Mouse (Mus musculus): Measurements from ENCODE around the gene Themis. TPM values are rescaled to one million over a fixed set of nuclear protein-coding genes. Genes with fewer than 3 reads are reported as not detected.

The Themis gene
- total and polyA plus RNA-seq, 2 experiments from 2014 or later = not detected

- Histone ChIP-seq H3K9ac (replicated peaks; ENCODE audit: low read depth, low read length) (no peak overlapping the region), H3K4me2 (ENCODE audit: low read depth, low read length) (no peak overlapping the region), H3K36me3 (replicated peaks; ENCODE audit: control insufficient read depth, insufficient read depth, low read length) (no peaks in the 10 kb centered on the region), H3K9me3 (replicated peaks; ENCODE audit: control insufficient read depth, low read length) (no peaks in the 10 kb centered on the region), H3K4me1 (ENCODE audit: control insufficient read depth, insufficient read depth) (no peaks in the 10 kb centered on the region), H3K27me3 (ENCODE audit: control insufficient read depth, insufficient read depth, low read length) (no peaks in the 10 kb centered on the region), H3K4me3 (ENCODE audit: low read depth, low read length) (no peak overlapping the region), H3K27ac (ENCODE audit: low read depth) (no peak overlapping the region)
- DNase-seq (ENCODE audit: low spot score) (no peak), ATAC-seq (ENCODE audit: insufficient read depth, low read depth) (no peak)
- whole genome bisulfite sequencing = 61% methylated on average over 2 of the region's 2 CpGs
- TF ChIP-seq CTCF (IDR thresholded peaks at IDR 0.05; ENCODE audit: low read depth) (no peak), EP300 (IDR thresholded peaks at IDR 0.05; ENCODE audit: low read depth) (no peak)
Observed at GRCm38 (mm10) chr10:28842605-28843004, 174.4 kb downstream of the Themis start.

- ATAC-seq (ENCODE audit: insufficient read depth, low read depth) (no peak), DNase-seq (ENCODE audit: low spot score) (peak; percentile 63)
- WGBS = 24% methylated on average over 7 of the region's 7 CpGs
- no peak overlapping the region for H3K9ac ChIP-seq (replicated peaks; ENCODE audit: low read depth, low read length)
- H3K27me3 ChIP-seq (ENCODE audit: control insufficient read depth, insufficient read depth, low read length) = no peaks in the 10 kb centered on the region
- H3K9me3 ChIP-seq (replicated peaks; ENCODE audit: control insufficient read depth, low read length) = no peaks in the 10 kb centered on the region
- H3K4me3 ChIP-seq (ENCODE audit: low read depth, low read length) = no peak overlapping the region
- H3K4me1 ChIP-seq (ENCODE audit: control insufficient read depth, insufficient read depth) = no peaks in the 10 kb centered on the region
- peak overlapping the region; percentile 26; the same call in 1 of the 2 replicates for H3K4me2 ChIP-seq (ENCODE audit: low read depth, low read length)
- H3K27ac ChIP-seq (ENCODE audit: low read depth) = no peak overlapping the region
- TF ChIP-seq CTCF (IDR thresholded peaks at IDR 0.05; ENCODE audit: low read depth) (peak; percentile 83), EP300 (IDR thresholded peaks at IDR 0.05; ENCODE audit: low read depth) (no peak)
- no peaks in the 10 kb centered on the region for H3K36me3 ChIP-seq (replicated peaks; ENCODE audit: control insufficient read depth, insufficient read depth, low read length)
Observed at GRCm38 (mm10) chr10:28843755-28844717, 175.9 kb downstream of the Themis start.

GRCm38 (mm10) chr10:28856154-28856553 is 188.0 kb downstream of the Themis start:
- H3K4me3 ChIP-seq (ENCODE audit: low read depth, low read length) = no peak overlapping the region
- H3K9ac ChIP-seq (replicated peaks; ENCODE audit: low read depth, low read length) = no peak overlapping the region
- H3K27me3 ChIP-seq (ENCODE audit: control insufficient read depth, insufficient read depth, low read length) = no peaks in the 10 kb centered on the region
- WGBS = 82% methylated on average over 2 of the region's 2 CpGs
- no peaks in the 10 kb centered on the region for H3K4me1 ChIP-seq (ENCODE audit: control insufficient read depth, insufficient read depth)
- no peaks in the 10 kb centered on the region for H3K36me3 ChIP-seq (replicated peaks; ENCODE audit: control insufficient read depth, insufficient read depth, low read length)
- no peaks in the 10 kb centered on the region for H3K9me3 ChIP-seq (replicated peaks; ENCODE audit: control insufficient read depth, low read length)
- H3K4me2 ChIP-seq (ENCODE audit: low read depth, low read length) = no peak overlapping the region
- no peak for DNase-seq (ENCODE audit: low spot score)
- no peak overlapping the region for H3K27ac ChIP-seq (ENCODE audit: low read depth)
- TF ChIP-seq EP300 (IDR thresholded peaks at IDR 0.05; ENCODE audit: low read depth) = no peak
- no peak for TF ChIP-seq CTCF (IDR thresholded peaks at IDR 0.05; ENCODE audit: low read depth)
- no peak for ATAC-seq (ENCODE audit: insufficient read depth, low read depth)

GRCm38 (mm10) chr10:28870580-28871354 is 202.6 kb downstream of the Themis start:
- ATAC-seq (ENCODE audit: insufficient read depth, low read depth) (no peak), DNase-seq (ENCODE audit: low spot score) (no peak)
- Histone ChIP-seq H3K4me3 (ENCODE audit: low read depth, low read length) (no peak overlapping the region), H3K9me3 (replicated peaks; ENCODE audit: control insufficient read depth, low read length) (no peaks in the 10 kb centered on the region), H3K27ac (ENCODE audit: low read depth) (no peak overlapping the region), H3K27me3 (ENCODE audit: control insufficient read depth, insufficient read depth, low read length) (no peaks in the 10 kb centered on the region), H3K4me1 (ENCODE audit: control insufficient read depth, insufficient read depth) (peaks cover 3% of the 10 kb centered on the region; the same call in 1 of the 2 replicates), H3K36me3 (replicated peaks; ENCODE audit: control insufficient read depth, insufficient read depth, low read length) (no peaks in the 10 kb centered on the region), H3K9ac (replicated peaks; ENCODE audit: low read depth, low read length) (no peak overlapping the region), H3K4me2 (ENCODE audit: low read depth, low read length) (no peak overlapping the region)
- TF ChIP-seq CTCF (IDR thresholded peaks at IDR 0.05; ENCODE audit: low read depth) (no peak), EP300 (IDR thresholded peaks at IDR 0.05; ENCODE audit: low read depth) (no peak)
- 74% methylated on average over 4 of the region's 4 CpGs for whole genome bisulfite sequencing

GRCm38 (mm10) chr10:28874605-28875004 is 206.4 kb downstream of the Themis start:
- DNase-seq (ENCODE audit: low spot score) (no peak), ATAC-seq (ENCODE audit: insufficient read depth, low read depth) (no peak)
- peaks cover 3% of the 10 kb centered on the region; the same call in 1 of the 2 replicates for H3K4me1 ChIP-seq (ENCODE audit: control insufficient read depth, insufficient read depth)
- H3K36me3 ChIP-seq (replicated peaks; ENCODE audit: control insufficient read depth, insufficient read depth, low read length) = no peaks in the 10 kb centered on the region
- WGBS = 24% methylated on average over 4 of the region's 4 CpGs
- no peak overlapping the region for H3K4me3 ChIP-seq (ENCODE audit: low read depth, low read length)
- no peak overlapping the region for H3K9ac ChIP-seq (replicated peaks; ENCODE audit: low read depth, low read length)
- H3K27me3 ChIP-seq (ENCODE audit: control insufficient read depth, insufficient read depth, low read length) = no peaks in the 10 kb centered on the region
- TF ChIP-seq CTCF (IDR thresholded peaks at IDR 0.05; ENCODE audit: low read depth) (no peak), EP300 (IDR thresholded peaks at IDR 0.05; ENCODE audit: low read depth) (no peak)
- H3K4me2 ChIP-seq (ENCODE audit: low read depth, low read length) = no peak overlapping the region
- H3K27ac ChIP-seq (ENCODE audit: low read depth) = no peak overlapping the region
- no peaks in the 10 kb centered on the region for H3K9me3 ChIP-seq (replicated peaks; ENCODE audit: control insufficient read depth, low read length)

All from heart, postnatal 0 days (tissue).